Mouse (Mus musculus) left cerebral cortex, postnatal 4 days (tissue): ENCODE results near the gene Gm17019. TPM values are rescaled to one million over a fixed set of nuclear protein-coding genes. Genes with fewer than 3 reads are reported as not detected.
"Not testable (repeated sequence)": the region's sequence is repeated elsewhere in the genome, so short reads cannot be mapped to it uniquely, and the experiment has no call there.

Experiments
- DNase-seq: peaks from one replicate; pipeline ENCODE4 v3.0.0-alpha.2; 2022
- intact Hi-C: fragments of 180-260 bp; cut with DNase I; formaldehyde crosslinking; loops from one replicate; pipeline ENCODE4 v1.15.1; 2025
- total RNA-seq, 2 experiments: library from RNA; stranded (reverse); gene quantifications; 2 replicates each; pipeline ENCODE4 v1.2.3; 2021

Gene Gm17019
- total RNA-seq: not detected

DNA sequence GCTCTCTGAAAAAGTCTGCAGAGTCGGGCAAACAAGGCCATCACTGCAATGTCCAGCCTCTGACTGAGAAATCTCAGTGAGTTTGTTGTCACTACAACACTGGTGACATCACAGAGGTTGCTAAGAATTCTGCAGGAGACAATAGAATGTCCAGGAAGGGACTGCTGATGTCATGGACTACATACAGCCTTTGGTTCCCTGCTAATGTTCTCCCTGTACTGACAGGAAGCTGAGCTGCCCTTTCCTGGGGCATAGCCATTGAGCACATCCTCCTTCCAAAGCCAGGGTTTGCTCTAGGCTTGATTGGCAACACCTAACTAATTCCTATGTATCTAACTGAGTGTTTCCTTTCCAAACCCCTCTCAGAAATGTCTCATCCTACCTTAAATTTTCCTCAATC is at the start of gene Gm17019:
Gene Gm17019, minus strand, starts transcription at position 101 of the 400 bp plus-strand sequence.
- DNase-seq, intact Hi-C loops: not testable (repeated sequence)

DNA sequence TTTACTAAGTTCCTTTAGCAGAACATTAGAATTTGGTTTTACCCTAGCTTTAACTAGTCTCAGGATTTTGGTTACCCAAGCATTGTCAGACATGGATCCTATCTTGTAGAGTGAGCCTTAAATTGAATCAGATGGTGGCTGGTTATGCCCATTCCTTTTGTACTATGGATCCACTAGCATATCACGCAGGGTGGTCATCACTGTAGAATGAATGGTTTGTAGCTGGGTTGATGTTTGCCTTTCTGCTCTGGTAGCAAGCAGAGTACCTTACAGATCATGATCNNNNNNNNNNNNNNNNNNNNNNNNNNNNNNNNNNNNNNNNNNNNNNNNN is 29.6 kb upstream of the Gm17019 start:
- intact Hi-C loops, DNase-seq: not testable (repeated sequence)

DNA sequence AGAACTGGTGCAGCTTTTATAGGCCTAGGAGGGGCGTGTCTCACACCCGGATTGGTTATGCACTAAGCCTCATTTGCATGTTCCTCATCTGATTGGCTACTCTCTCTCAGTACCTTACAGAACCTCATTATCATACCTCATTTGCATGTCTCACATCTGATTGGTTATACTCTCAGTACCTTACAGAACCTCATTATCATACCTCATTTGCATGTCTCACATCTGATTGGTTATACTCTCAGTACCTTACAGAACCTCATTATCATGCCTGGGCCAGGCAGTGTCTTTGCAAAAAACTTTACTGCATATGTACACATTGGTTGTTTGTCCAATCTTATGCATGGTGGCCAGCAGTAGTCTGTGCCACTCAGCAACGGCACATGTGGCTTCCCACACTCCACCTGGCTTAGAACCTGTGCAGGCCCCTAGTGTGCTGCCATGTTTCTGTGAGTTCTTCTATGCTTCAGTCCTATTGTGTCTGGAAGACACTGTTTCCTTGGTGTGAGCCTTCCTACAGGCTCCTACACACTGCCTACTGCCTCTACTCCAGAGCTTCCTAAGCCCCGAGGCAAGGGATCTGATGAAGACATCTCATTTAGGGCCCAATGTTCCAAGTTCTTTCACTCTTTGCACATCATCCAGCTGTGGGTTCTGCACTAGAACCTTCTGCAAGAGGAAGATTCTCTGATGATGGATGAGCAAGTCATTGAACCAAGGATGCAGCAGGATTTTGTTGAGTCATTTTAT is 29.0 kb upstream of the Gm17019 start:
- intact Hi-C loops, DNase-seq: not testable (repeated sequence)

DNA sequence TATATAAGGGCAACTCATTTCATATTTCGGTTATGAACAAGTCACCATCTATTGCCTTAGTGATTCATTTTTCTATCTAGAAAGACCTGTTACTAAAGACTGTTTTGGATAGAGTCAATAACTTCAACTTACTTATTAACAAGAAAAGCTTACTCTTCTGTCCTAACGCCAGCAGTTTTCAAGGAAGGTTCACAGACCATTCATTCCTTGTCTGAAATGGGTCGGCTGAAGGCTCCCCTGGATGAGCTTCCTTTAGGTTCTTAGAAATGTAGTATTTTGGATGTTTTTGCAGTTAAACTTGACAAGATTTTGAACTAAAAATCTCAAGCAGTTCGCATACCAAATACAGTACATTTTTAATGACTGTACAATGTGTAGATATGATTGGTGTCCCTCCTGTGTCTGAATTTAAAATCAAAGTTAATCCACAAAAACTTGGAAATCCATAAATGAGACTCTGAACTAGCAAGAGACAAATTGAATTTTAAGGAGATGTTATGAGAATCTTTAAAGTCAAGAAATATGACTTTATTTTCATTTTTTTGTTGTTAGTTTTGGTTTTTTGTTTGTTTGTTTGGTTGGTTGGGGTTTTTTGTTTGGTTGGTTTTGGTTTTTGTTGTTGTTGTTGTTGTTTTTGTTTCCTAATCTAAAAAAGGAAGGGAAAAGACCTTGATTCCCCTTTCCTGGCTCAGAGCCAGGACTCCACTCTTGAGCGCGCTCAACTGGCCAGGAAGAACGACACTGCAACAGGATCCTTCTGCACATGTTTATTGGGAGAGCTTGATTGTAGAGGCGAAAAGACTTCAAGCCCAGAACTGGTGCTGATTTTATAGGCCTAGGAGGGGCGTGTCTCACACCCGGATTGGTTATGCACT is 21.6 kb upstream of the Gm17019 start:
- intact Hi-C loops, DNase-seq: not testable (repeated sequence)

DNA sequence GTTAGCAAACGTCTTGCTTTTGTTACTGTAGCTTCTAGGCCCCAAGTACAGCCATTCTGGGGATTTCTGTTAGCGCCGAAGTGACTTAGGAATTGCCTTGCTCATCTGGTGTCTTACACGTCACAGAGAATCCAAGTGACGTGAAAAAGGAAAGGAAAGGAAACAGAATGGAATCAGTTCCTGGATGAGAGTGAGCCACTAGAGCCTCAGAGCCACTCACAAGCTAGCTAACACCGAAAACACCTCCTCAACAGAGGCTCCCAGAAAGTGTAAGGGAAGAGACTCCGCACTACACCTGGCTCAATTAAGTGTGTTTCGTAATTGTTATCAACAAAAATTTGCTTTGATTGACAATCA is 20.8 kb upstream of the Gm17019 start:
- intact Hi-C loops, DNase-seq: not testable (repeated sequence)

DNA sequence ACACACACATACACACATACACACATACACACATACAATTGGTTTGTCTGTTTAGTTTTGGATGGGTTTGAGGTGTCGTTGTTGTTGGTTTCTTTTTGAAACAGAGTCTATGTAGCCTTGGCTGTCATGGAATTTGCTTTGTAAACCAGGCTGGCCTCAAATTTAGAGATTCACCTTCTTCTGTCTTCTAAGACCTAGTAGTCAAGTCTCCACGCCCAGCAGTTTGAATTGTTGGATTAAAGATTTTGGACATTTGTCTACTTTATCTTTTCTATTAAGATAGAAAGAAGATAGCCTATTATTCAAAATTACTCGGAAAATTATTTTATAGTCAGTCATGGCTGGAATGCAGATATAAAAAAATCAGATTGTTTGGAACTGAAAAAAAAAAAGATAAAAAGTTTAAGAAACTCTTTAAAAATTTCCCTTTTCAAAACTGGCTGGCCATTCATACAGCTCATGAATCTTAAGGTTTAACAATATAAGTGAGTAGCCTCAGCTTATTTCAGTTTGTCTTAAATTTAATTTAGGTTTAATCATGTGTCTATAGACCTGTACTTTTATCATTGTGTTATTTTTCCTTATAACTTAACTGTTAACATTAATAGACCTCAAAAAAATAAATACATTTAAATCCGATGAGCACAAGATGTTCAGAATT is 20.3 kb upstream of the Gm17019 start:
- intact Hi-C loops, DNase-seq: not testable (repeated sequence)

DNA sequence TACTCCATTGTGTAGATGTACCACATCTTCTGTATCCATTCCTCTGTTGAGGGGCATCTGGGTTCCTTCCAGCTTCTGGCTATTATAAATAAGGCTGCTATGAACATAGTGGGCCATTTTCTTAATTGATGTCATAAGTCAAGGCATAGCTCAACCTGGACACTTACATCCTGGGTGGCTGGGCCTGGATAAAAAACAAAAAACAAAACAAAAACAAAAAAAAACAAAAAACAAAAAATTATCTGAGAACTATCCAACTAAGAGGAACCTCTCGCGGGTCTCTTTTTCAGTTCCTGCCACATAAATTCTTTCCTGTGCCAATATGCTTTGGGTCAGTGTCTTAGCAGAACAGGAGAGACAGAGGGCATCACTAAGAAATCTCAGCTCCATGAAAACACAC is 18.0 kb upstream of the Gm17019 start:
- intact Hi-C loops, DNase-seq: not testable (repeated sequence)

DNA sequence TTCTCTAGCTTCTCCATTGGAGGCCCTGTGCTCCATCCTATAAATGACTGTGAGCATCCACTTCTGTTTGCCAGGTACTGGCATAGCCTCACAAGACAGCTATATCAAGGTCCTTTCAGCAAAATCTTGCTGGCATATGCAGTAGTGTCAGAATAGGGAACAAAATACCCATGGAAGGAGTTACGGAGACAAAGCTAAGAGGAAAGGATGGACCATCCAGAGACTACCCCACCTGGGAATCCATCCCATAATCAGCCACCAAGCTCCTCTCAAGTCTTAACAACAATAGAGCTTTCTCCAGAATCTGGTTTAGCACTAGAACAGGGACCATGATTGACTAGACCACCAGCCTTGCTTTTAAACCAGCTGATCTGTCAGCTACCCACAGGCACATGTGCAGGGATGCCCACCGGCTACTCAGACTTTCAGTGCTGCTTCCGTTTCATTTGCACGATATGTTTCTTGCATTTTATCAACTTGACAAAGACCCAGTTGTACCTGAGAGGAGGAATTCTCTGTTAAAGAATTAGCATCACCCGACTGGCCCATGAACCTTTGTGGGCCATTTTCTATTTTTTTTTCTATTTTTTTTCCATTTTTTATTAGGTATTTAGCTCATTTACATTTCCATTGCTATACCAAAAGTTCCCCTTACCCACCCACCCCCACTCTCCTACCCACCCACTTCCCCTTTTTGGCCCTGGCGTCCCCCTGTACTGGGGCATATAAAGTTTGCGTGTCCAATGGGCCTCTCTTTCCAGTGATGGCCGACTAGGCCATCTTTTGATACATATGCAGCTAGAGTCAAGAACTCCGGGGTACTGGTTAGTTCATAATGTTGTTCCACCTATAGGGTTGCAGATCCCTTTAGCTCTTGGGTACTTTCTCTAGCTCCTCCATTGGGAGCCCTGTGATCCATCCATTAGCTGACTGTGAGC is 12.3 kb upstream of the Gm17019 start:
- DNase-seq, intact Hi-C loops: not testable (repeated sequence)

DNA sequence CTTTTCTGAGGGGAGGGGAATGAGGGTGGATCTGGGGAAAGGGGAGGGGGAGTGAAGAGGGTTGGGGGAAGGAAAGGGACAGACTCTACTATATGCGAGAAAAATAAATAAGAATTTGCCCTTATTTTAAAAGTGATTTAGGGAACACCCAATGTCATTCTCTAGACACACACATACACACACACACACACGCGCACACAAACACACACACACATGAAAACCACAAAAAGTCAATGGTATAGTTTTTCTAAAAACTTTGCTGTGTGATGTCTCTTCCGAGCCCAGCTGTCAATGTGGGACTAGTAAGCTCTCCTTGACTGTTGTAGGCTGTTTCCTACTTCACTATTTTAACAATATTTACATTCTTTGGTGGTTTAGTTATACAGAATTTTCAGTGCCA is 8.0 kb upstream of the Gm17019 start:
- intact Hi-C loops, DNase-seq: not testable (repeated sequence)

DNA sequence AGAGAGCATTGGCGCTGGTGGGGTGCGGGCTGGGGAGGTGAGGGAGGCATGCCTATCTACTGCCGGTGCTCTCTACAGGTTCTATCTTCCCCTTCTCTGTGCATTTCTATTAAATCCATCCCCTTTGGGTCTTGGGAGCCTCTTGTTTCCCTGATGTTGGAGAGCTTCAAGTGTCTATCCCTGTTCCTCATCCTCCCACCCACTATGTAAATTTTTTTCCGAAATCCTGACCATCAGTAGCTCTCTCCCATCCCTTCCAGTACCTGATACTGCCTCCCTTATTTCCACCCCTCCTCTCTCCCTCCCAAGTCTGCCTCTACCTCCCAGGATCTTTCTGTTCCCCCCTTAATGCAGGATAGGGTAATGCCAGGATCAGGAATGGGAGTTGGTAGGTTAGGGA is 7.2 kb upstream of the Gm17019 start:
- intact Hi-C loops, DNase-seq: not testable (repeated sequence)

DNA sequence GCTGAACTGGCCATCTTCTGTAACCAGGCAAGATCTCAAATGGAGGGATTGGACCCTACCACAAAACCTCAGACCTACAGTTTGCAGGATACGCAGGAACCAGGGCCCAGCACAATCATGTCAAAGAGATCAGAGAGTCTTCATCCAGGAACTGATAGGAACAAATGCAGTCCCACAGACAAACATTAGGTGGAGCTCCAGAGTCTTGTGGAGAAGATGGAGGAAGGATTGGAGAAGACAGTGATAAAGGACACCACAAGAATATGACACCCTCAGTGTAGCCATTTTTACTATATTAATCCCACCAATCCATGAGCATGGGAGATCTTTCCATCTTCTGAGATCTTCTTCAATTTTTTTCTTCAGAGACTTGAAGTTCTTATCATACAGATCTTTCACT is 8.5 kb downstream of the Gm17019 start:
- intact Hi-C loops: not testable (repeated sequence)

DNA sequence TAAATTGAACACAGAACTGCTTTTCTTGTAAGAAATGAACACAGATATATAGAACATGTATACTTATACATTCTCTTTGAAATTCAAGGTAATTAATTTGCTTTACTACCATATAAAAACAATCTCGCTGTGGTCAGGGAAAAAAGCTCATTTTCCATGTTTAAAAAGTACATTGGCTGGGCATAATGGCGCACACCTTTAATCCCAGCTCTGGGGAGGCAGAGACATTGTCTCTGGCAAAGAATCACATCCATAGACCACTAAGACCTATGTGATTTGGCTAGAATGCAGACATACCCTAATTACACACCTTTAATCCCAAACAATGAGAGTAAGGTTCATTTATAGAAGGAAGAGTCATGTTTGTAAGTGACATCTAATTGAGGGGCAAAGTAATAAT is 12.7 kb downstream of the Gm17019 start:
- intact Hi-C loops, DNase-seq: not testable (repeated sequence)

More for the DNA sequence above, 8.5 kb downstream of the Gm17019 start:
- not testable (repeated sequence) for DNase-seq

DNA sequence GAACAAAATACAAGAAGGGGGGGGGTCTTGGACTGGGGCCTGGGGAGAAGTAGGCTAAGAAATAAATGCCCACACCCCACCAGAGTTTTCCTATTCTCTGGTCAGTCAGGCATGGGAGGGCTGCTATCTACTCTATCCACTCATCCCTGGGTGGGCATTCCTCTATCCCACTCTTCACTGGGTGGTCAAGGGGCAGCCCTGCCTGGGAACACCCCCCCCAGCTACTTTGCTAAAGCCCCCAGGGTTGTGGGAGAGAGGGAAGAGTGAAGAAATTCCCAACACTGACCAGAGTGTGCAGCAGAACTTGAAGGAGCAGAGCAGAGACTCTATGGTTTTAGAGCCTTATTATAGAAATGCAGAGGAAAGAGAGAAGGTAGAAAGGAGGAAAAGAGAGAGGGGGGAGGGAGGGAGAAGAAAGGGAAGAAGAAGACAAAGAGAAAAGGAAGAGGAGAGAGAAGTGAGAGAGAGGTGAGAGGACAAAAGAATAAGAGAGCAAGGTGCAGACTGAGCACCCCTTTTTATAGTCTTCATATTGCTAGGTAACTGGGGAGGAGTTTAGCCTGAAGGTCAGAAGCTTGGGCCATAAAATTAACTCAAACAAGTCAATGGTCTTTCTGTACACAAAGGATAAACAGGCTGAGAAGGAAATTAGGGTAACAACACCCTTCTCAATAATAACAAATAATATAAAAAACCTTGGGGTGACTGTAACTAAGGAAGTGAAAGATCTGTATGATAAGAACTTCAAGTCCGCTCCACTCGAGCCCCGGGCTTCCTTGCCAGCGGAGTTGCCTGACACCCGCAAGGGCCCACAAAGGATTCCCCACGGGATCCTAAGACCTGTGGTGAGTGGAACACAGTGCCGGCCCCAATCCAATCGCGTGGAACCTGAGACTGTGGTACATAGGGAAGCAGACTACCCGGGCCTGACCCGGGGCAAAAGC is 21.9 kb downstream of the Gm17019 start:
- DNase-seq, intact Hi-C loops: not testable (repeated sequence)

DNA sequence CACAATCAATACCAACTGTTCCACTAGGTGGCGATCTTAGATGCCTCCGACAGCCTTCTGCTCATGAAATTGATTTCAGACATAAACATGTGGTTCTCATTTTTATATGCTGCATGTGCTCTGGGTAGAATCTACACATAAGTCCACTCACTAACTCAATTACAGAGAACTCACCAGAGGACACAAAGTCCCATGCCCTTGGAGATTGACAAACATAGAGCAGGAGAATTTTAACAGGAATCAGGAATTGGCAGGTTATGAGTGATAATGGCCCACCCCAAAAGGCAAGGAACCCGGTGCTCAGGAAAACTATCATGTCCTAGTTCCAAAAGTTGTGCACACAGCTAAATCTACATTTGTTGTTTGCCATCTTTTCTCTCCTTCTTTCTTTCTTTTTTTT is 25.9 kb downstream of the Gm17019 start:
- intact Hi-C loops, DNase-seq: not testable (repeated sequence)

DNA sequence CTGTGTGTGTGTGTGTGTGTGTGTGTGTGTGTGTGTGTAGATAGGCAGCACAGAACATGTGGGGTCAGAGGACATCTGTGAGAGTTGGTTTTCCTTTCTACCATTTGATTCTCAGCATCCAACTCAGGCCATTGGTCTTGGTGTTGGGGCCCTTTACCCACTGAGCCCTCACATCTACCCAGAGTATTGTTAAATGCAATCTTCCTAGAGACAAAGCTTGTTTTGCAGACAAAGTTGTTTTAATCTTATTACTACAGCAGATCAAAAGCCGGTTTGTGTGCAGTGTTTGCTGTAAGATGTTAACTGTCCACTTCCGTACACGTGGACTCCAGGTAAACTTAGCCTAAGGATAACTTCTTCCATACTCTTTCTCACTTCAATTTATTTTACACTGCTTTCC is 26.5 kb downstream of the Gm17019 start:
- intact Hi-C loops, DNase-seq: not testable (repeated sequence)

DNA sequence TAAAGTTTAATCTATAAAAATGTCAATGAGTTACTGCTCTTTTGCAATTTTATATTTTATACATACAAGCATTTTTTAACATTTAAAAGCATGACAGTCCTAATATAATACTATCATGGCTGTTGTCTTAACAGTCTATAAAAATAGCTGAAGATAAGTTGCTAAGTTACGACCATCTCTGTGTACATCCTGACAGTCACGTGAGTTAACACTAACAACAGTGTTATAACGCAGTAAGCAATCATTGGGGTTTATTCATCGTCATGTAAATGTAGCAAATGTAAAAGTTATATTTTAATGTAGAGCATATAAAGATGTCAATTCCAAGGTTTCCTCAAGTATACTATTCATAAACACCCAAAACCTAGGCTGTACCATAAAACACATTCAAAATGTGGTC is 27.2 kb downstream of the Gm17019 start:
- intact Hi-C loops, DNase-seq: not testable (repeated sequence)

DNA sequence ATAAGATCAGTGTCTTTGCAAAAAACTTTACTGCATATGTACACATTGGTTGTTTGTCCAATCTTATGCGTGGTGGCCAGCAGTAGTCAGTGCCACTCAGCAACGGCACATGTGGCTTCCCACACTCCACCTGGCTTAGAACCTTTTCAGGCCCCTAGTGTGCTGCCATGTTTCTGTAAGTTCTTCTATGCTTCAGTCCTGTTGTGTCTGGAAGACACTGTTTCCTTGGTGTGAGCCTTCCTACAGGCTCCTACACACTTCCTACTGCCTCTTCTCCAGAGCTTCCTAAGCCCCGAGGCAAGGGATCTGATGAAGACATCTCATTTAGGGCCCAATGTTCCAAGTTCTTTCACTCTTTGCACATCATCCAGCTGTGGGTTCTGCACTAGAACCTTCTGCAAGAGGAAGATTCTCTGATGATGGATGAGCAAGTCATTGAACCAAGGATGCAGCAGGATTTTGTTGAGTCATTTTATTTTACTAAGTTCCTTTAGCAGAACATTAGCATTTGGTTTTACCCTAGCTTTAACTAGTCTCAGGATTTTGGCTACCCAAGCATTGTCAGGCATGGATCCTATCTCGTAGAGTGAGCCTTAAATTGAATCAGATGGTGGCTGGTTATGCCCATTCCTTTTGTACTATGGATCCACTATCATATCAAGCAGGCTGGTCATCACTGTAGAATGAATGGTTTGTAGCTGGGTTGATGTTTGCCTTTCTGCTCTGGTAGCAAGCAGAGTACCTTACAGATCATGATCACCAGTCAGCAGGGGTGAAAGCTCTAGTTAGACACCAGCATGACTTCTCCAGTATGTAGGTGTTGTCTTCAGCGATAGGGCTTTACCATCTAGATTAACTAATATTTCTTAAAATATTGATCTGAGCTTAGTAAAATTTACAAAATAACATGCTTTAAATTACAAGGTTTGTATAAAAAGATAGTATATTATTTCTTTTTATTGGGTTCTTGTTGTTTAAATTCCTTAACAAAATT is 27.9 kb downstream of the Gm17019 start:
- intact Hi-C loops, DNase-seq: not testable (repeated sequence)

DNA sequence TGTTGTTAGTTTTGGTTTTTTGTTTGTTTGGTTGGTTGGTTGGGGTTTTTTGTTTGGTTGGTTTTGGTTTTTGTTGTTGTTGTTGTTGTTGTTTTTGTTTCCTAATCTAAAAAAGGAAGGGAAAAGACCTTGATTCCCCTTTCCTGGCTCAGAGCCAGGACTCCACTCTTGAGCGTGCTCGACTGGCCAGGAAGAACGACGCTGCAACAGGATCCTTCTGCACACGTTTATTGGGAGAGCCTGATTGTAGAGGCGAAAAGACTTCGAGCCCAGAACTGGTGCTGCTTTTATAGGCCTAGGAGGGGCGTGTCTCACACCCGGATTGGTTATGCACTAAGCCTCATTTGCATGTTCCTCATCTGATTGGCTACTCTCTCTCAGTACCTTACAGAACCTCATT is 34.7 kb downstream of the Gm17019 start:
- intact Hi-C loops, DNase-seq: not testable (repeated sequence)
